Mouse (Mus musculus) neural tube, embryonic 15.5 days (tissue): ENCODE measurements at regions not wholly inside any gene's neighbourhood (a gene's known extent, or its start where the extent isn't known, plus 50 kb on each side); places are given as distances from the start of the nearest gene placed in this dataset.

Experiments
- ATAC-seq: fragments of 200-750 bp; cut with Nextera tagmentation; 2 replicates; pipeline ENCODE4 v1.8.0; 2017; ENCODE audit warnings: mild to moderate bottlenecking, moderate TSS enrichment, moderate library complexity; ENCODE audit not compliant: low FRiP score
- H3K27ac ChIP-seq: fragments of 300-500 bp; sonication (generic); replicated peaks from 2 replicates; pipeline ENCODE4 v1.5.1; 2015; ENCODE audit warnings: mild to moderate bottlenecking, inconsistent platforms
- H3K27me3 ChIP-seq: fragments of 300-500 bp; sonication (generic); replicated peaks from 2 replicates; pipeline ENCODE4 v1.6.1; 2015; ENCODE audit warnings: inconsistent platforms
- H3K36me3 ChIP-seq: fragments of 300-500 bp; sonication (generic); 2 replicates; pipeline ENCODE4 v1.6.1; 2015; ENCODE audit warnings: inconsistent platforms
- H3K4me1 ChIP-seq: fragments of 300-500 bp; sonication (generic); 2 replicates; pipeline ENCODE4 v1.6.1; 2015; ENCODE audit warnings: inconsistent platforms
- H3K4me2 ChIP-seq: fragments of 300-500 bp; sonication (generic); 2 replicates; pipeline ENCODE4 v1.6.1; 2015; ENCODE audit warnings: inconsistent platforms, mild to moderate bottlenecking, moderate library complexity
- H3K4me3 ChIP-seq: fragments of 300-500 bp; sonication (generic); replicated peaks from 2 replicates; pipeline ENCODE4 v1.5.1; 2015; ENCODE audit warnings: mild to moderate bottlenecking, inconsistent platforms
- H3K9ac ChIP-seq: fragments of 300-500 bp; sonication (generic); replicated peaks from 2 replicates; pipeline ENCODE4 v1.6.1; 2015; ENCODE audit warnings: mild to moderate bottlenecking, inconsistent platforms
- H3K9me3 ChIP-seq: fragments of 300-500 bp; sonication (generic); replicated peaks from 2 replicates; pipeline ENCODE4 v1.6.1; 2016; ENCODE audit warnings: inconsistent platforms
- WGBS: fragments of 180-500 bp; shearing (Covaris S2); methylation state at CpG from one replicate; pipeline ENCODE4 v1.1.7; 2015; ENCODE audit warnings: mixed read lengths; 5-methylcytosine and 5-hydroxymethylcytosine counted together

DNA sequence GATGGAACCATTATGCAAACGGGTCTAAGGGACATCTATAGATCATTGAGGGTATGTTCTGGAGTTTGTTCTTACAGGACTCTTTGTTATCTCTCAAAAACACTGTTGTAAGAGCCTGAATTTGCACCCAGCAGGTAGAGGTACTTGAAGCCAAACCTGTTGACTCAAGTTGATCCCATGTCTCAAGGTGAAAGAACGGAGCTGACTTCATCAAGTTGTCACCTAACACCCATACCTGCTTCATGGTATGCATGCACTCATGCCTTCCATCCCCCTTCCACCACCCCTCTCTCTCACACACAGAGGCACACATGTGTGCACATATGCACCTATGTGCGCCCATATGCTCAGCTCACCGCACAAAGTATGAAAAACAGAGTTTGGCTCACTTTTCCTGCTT, 189.0 kb downstream of the Ttll7 start:
- WGBS, result 91% methylated on average over 4 of the region's 4 CpGs

DNA sequence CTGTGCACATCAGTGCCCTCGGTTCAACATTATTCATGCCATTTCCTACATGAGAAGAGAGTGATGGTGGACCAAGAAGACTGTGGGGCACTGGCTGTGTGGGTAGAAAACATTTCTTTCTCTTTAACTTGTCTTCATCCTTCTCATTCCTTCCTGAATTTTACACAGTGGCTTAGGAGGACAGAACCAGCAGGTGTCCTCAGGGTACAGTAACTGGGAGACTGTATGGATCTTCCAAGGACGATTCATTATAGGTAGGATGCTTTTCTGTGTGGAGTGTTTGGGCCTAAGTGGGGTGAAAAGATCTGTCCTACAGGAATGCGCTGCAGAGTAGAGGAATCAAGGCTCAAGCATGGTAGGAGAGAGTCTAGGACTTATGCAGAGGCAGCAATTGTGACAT, 190.7 kb downstream of the Ttll7 start:
- H3K4me3 ChIP-seq, result no peak overlapping the region
- ATAC-seq, result no peak
- H3K36me3 ChIP-seq, result no peaks in the 10 kb centered on the region
- no peaks in the 10 kb centered on the region for H3K9me3 ChIP-seq
- H3K27ac ChIP-seq, result no peak overlapping the region
- no peak overlapping the region for H3K4me2 ChIP-seq
- no peaks in the 10 kb centered on the region for H3K27me3 ChIP-seq
- H3K4me1 ChIP-seq, result no peaks in the 10 kb centered on the region
- 85% methylated on average over 3 of the region's 3 CpGs for WGBS
- H3K9ac ChIP-seq, result no peak overlapping the region

More for the DNA sequence above, 189.0 kb downstream of the Ttll7 start:
- Histone ChIP-seq H3K9me3 (no peaks in the 10 kb centered on the region), H3K36me3 (no peaks in the 10 kb centered on the region), H3K4me1 (no peaks in the 10 kb centered on the region), H3K4me3 (no peak overlapping the region), H3K9ac (no peak overlapping the region), H3K27me3 (no peaks in the 10 kb centered on the region), H3K4me2 (no peak overlapping the region), H3K27ac (no peak overlapping the region)
- no peak for ATAC-seq

DNA sequence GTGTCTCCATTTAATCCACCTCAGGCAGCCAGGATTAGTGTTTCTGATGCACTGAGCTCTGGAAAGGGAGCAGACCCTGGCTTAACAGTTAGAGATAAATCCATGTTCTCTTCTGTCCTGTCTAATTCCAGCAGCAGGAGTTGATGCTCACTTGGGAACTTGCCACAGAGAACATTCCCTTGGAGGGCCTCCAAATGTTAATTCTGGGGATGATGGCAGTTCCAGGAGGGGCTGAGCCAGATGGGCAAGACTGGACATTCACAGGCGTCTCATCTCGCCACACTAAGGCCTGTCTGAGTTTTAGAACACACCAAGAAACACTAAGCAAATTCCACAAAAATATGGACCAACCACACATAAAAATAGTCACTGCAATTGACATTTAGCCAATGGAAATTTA, 194.5 kb downstream of the Ttll7 start:
- no peak overlapping the region for H3K9ac ChIP-seq
- ATAC-seq, result no peak
- no peak overlapping the region for H3K4me2 ChIP-seq
- H3K36me3 ChIP-seq, result no peaks in the 10 kb centered on the region
- H3K9me3 ChIP-seq, result no peaks in the 10 kb centered on the region
- H3K27me3 ChIP-seq, result no peaks in the 10 kb centered on the region
- 60% methylated on average over 2 of the region's 2 CpGs for WGBS
- no peaks in the 10 kb centered on the region for H3K4me1 ChIP-seq
- no peak overlapping the region for H3K27ac ChIP-seq
- H3K4me3 ChIP-seq, result no peak overlapping the region

DNA sequence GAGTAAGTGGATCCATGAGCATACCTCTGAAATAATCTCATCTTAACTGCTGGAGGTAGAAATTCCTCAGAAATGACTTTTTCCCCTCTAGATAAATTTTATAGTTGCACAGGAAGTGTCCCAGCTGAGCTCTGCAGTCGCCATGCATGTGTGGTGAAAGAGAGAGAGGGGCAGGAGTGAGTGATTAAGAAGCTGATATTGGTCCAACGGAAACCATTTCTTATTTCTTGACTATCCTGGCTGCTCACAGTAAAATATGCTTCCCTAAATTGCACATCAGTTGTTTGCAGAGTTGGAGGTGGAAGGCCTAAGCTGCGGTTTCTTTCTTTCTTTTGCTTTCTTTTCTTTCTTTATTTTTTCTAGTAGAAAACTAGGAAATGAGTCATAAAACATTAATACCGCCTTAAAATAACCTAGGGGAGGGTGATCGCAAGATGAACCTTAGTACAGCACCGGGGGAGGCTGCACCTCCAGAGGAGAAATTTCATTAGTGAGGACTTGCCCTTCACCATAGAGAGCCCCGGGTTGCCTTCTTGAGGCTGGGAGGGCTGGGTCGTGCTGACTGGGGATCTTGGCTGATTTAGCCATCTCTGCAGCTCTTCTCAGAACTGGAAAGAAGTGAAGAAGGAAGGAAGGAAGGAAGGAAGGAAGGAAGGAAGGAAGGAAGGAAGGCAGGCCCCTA, 202.1 kb downstream of the Ttll7 start:
- H3K27ac ChIP-seq, result no peak overlapping the region
- no peaks in the 10 kb centered on the region for H3K4me1 ChIP-seq
- no peaks in the 10 kb centered on the region for H3K36me3 ChIP-seq
- H3K4me2 ChIP-seq, result no peak overlapping the region
- H3K4me3 ChIP-seq, result no peak overlapping the region
- ATAC-seq, result no peak
- WGBS, result 80% methylated on average over 8 of the region's 8 CpGs
- H3K9ac ChIP-seq, result no peak overlapping the region
- H3K9me3 ChIP-seq, result no peaks in the 10 kb centered on the region
- no peaks in the 10 kb centered on the region for H3K27me3 ChIP-seq

DNA sequence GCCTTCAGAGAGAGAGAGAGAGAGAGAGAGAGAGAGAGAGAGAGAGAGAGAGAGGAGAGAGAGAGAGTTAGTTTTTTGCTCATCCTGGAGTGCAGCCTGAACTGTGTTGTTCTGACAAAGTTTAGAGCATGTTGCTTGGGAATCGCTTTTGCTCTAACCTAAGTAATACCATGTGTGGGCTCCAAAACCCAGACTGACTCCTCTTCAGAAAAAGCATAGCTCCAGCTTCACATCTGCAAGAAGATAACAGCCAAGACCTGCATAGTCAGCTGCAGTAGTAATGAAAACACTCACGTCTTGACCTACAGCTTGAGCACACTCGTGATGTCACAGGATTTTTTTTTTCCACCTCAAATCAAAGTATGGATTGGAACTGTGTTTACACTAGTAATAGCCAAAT, 205.7 kb downstream of the Ttll7 start:
- Histone ChIP-seq H3K9me3 (no peaks in the 10 kb centered on the region), H3K27ac (no peak overlapping the region), H3K36me3 (no peaks in the 10 kb centered on the region), H3K4me2 (no peak overlapping the region), H3K4me3 (no peak overlapping the region), H3K27me3 (no peaks in the 10 kb centered on the region), H3K9ac (no peak overlapping the region), H3K4me1 (no peaks in the 10 kb centered on the region)
- WGBS, result 83% methylated on average over 3 of the region's 3 CpGs
- ATAC-seq, result no peak

DNA sequence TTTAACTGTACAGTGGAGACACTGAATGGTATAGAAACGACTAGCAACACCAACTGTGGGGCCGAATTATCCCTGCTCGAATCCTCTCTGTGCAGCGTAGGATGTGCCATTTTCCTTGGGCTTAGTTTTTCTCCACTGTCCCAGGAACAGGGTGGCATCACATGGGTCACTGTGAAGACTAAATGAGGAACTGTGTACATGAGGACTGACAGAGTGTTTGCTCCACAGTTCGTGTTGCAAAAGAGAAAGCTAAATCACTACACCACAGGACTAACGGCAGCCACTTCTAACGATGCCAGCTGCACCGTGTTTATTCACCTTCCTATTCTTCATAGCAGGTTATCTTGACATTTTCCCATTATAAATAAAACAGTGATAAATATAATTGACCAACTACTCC, 208.5 kb downstream of the Ttll7 start:
- no peak for ATAC-seq
- no peak overlapping the region for H3K4me2 ChIP-seq
- H3K27ac ChIP-seq, result no peak overlapping the region
- no peaks in the 10 kb centered on the region for H3K36me3 ChIP-seq
- H3K9me3 ChIP-seq, result no peaks in the 10 kb centered on the region
- 82% methylated on average over 8 of the region's 8 CpGs for WGBS
- peaks cover 13% of the 10 kb centered on the region for H3K4me1 ChIP-seq
- H3K27me3 ChIP-seq, result no peaks in the 10 kb centered on the region
- no peak overlapping the region for H3K9ac ChIP-seq
- no peak overlapping the region for H3K4me3 ChIP-seq

DNA sequence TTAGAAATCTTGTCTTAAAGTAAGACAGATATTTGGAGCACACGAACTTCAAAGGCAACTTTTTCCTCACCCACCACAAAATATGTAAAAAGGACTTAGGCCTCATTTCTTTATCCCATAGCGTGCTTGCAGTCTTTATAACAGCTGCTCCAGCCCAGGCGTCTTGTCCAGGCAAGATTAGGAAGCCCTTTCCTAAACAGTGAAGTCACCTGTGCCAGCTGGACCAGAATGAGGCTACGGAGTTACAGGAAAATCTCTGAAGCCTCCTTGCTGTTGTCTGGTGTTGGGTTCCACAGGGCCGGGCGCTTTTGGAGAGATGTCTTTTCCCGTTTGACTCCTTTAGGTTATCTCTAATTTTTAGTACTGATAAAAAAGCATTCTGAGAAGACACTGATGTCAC, 210.3 kb downstream of the Ttll7 start:
- ATAC-seq, result no peak

DNA sequence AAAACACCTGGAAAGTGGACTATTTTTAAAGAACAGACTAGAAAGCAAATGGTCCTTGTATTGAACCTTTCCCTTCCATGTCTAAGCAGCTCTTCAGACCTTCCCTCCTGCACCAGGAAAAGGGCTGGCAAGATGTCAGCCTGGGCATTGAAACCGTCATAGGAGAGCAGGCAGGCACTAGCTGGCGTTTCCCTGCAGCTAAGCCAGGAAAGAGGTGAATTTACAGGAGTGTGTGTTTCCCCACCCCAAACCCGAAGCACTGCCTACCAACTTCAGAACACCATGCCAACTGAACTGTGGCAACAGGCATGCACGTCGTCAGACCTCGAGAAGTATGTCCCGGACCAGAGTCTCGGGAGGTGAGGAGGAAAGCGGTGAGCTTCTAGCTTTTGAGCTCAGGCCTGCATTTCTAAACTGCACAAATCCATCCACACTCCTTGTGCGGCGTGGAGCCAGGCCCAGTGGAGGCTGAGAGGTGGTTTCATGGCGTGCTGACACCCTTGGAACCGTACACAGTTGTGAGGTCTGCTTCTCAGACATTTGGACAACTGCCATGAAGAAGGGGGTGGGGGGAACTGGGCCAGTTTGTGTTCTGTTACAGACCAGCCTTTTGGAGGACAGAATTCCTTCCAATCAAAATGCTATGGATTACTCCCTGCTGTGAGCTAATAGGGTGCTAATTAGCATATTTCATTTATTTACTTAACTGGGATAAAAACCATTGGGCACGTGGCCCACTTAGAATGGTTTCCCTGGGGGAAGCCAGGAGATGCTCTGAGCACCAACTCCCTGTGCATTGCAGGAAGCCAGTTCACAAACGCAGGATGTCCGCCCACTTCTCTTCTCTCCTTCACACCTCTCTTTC, 211.6 kb downstream of the Ttll7 start:
- Histone ChIP-seq H3K4me2 (peak overlapping the region; percentile 6), H3K27me3 (no peaks in the 10 kb centered on the region), H3K4me1 (peaks cover 13% of the 10 kb centered on the region), H3K36me3 (no peaks in the 10 kb centered on the region), H3K4me3 (no peak overlapping the region), H3K9me3 (no peaks in the 10 kb centered on the region), H3K9ac (no peak overlapping the region), H3K27ac (0 out of 2 replicates have a peak overlapping the region, but pooled peaks have one; percentile 28)
- ATAC-seq, result peak; percentile 82
- WGBS, result 47% methylated on average over 16 of the region's 16 CpGs

More for the DNA sequence above, 210.3 kb downstream of the Ttll7 start:
- 92% methylated on average over 7 of the region's 7 CpGs for whole genome bisulfite sequencing
- Histone ChIP-seq H3K4me2 (no peak overlapping the region), H3K4me1 (peaks cover 13% of the 10 kb centered on the region), H3K4me3 (no peak overlapping the region), H3K27me3 (no peaks in the 10 kb centered on the region), H3K9me3 (no peaks in the 10 kb centered on the region), H3K9ac (no peak overlapping the region), H3K27ac (no peak overlapping the region), H3K36me3 (no peaks in the 10 kb centered on the region)

DNA sequence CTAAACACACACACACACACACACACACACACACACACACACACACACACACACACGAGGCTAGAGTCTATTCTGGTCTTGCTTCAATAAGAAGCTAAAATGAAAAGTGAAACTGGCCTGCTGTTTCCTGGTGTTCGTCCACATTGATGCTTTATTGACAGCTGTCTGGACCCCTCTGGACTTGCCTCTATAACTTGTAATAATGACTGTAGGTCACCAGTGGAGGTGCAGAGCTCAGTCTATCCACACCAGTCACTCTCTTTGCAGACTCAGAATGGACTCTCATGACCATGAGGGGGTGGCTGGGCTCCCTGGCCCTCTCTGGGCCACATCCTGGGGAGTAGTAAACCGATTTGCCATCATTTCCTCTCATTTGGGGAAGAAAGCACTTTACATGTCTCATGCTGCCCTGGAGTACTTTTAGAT, 212.3 kb downstream of the Ttll7 start:
- peaks cover 13% of the 10 kb centered on the region for H3K4me1 ChIP-seq
- H3K4me3 ChIP-seq, result no peak overlapping the region
- 42% methylated on average over 3 of the region's 3 CpGs for WGBS
- no peak overlapping the region for H3K4me2 ChIP-seq
- no peak overlapping the region for H3K9ac ChIP-seq
- H3K9me3 ChIP-seq, result no peaks in the 10 kb centered on the region
- H3K27me3 ChIP-seq, result no peaks in the 10 kb centered on the region
- H3K36me3 ChIP-seq, result no peaks in the 10 kb centered on the region
- H3K27ac ChIP-seq, result 0 out of 2 replicates have a peak overlapping the region, but pooled peaks have one; percentile 28
- ATAC-seq, result no peak

DNA sequence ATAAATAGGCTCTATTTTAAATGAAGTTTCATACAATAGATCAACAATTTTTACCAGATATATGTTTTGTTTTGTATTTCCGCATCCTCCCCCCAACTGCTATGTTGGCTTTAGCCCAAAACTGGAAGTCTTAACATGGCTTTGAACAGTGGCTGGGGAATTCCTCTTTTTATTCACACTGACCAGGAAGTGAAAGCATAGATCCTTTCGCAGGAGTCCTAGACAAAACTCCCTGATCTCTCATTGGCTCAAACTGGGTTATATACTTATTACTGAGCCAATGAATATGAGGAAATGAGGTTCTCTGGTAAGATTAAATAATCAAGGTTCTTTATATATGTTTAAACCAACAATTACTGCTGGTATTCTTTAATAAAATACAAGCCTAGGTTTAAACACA, 218.8 kb downstream of the Ttll7 start:
- Histone ChIP-seq H3K9ac (no peak overlapping the region), H3K4me1 (no peaks in the 10 kb centered on the region), H3K36me3 (no peaks in the 10 kb centered on the region), H3K27ac (no peak overlapping the region), H3K4me3 (no peak overlapping the region), H3K27me3 (no peaks in the 10 kb centered on the region), H3K9me3 (no peaks in the 10 kb centered on the region), H3K4me2 (no peak overlapping the region)
- WGBS, result 78% methylated on average over 2 of the region's 2 CpGs
- no peak for ATAC-seq

DNA sequence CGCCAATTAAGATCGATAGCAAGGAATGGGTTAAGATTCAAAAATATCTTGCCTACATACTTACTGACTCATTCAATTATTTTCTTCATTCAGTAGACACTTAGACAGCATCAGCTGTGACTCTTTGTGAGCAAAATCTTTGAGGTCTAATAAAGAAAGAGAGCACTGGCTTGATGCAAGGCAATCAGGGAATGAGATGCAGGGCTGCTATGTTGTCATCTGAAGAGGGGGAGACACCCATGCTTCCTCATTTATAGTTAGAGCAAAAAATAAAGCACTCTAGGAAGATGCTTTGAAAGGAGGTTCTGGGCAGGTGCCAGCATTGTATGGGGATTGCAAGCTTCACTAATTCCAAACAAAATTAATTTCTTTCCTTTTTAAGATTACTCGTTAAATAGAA, 228.0 kb downstream of the Ttll7 start:
- Histone ChIP-seq H3K4me3 (no peak overlapping the region), H3K4me2 (no peak overlapping the region), H3K9ac (no peak overlapping the region), H3K27me3 (no peaks in the 10 kb centered on the region), H3K27ac (no peak overlapping the region), H3K4me1 (peaks cover 23% of the 10 kb centered on the region), H3K36me3 (no peaks in the 10 kb centered on the region), H3K9me3 (no peaks in the 10 kb centered on the region)
- 74% methylated on average over 3 of the region's 3 CpGs for WGBS
- no peak for ATAC-seq
